Mouse (Mus musculus): ENCODE data around the gene Inpp5a.
A peak's percentile ranks its signal among the peaks of the same experiment; 100 is the strongest.

Inpp5a gene

GRCm38 (mm10) chr7:139371389-139371788 is 17.5 kb upstream of the Inpp5a start:
- peak; percentile 31 for DNase-seq

DNA sequence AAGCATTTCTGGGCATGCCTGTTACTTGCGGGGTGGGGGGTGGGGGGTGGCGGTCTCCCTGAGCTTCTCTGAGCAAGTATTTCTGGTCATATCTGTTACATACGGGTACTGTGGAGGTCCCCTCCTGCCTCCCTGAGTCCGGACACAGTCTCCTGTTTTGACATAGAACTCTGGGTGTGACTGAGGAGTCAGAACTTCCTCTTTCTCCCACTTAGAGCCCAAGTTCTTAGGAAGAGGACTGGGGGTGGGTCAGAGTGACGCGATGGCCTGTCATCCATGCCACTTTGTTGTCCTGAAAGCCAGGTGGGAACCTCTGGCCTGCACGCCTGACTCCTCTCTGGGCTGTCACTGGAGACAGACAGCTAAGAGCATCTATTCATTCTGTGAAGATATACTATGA is 11.5 kb upstream of the Inpp5a start:
- peak; percentile 87 for DNase-seq

DNA sequence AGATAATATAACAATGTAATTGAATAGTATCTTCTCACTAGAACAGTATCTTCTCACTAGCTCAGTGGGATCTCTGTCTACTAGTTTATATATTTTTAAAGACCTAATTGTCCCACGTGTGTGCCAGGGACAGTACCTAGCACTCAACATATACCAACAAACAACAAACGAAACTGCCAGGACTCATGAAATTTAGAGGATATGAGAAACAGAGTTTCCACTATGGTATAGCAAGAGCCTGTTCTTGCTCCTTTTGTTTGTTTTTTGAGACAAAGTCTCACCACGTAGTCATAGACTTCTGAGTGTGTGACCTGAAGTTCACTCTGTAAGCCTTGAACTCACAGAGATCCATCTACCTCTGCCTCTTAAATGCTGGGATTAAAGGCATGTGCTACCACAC is 10.6 kb upstream of the Inpp5a start:
- DNase-seq, result no peak

DNA sequence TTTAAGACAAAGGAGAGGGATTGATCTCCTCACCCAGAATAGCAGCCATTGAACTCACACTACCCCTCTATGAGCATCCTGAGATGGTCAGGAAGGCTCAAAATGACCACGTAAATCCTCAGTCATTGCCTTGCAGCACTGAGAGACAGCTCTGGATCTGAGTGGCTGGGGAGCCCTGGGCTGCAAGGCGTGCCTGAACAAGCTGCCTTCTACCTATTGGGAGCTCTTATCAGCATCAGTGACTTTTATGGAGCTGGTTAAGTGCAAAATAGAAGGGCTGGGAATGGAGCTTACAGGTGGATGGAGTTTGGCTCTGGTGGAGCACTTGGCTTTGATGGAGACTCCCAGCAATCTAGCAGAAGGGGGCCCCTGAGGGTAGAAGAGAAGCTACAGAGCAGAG is 9.2 kb upstream of the Inpp5a start:
- DNase-seq, result peak; percentile 83

DNA sequence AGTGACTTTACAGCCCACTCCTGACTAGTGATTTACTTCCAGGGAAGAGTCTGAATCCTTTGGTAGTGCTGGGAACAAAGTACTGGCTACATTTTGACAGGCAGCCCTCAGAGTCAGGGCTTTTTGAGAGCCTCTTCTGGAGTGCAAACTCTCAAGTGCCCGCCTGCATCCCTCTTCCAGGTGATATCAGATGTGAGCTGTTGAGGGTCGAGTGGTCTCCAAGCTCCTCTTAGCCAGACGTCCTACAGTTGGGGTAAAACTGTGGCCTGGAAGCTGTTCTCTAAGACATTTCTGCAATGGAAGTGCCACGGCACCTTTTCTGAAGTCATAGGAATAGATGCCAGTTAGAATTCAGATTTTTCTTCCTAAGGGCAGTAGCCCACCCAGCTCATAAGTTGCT is 8.7 kb upstream of the Inpp5a start:
- DNase-seq, result no peak

- DNase-seq, result peak; percentile 66
Measured at GRCm38 (mm10) chr7:139381877-139382276, 7.0 kb upstream of the Inpp5a start.

DNA sequence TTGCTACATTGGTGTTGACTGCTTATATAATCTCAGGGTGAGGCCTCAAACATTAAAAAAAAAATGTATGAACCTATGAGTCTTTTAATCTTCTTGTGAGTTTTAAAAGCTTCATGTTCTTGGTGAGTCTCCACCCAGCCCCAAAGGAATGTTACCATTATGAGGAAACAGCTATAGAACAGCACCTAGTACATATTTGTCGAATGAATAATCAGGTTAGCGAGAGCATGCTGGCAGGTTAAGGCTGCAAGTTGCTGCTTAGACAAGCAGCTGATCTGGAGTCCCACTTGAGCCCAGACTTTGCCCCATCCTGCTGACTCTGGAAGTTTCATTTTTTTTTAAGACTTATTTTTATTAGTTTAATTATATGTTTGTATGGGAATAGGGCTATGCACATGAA is 6.1 kb upstream of the Inpp5a start:
- no peak for DNase-seq

- DNase-seq, result peak; percentile 76
Measured at GRCm38 (mm10) chr7:139384500-139384899, 4.4 kb upstream of the Inpp5a start.

DNA sequence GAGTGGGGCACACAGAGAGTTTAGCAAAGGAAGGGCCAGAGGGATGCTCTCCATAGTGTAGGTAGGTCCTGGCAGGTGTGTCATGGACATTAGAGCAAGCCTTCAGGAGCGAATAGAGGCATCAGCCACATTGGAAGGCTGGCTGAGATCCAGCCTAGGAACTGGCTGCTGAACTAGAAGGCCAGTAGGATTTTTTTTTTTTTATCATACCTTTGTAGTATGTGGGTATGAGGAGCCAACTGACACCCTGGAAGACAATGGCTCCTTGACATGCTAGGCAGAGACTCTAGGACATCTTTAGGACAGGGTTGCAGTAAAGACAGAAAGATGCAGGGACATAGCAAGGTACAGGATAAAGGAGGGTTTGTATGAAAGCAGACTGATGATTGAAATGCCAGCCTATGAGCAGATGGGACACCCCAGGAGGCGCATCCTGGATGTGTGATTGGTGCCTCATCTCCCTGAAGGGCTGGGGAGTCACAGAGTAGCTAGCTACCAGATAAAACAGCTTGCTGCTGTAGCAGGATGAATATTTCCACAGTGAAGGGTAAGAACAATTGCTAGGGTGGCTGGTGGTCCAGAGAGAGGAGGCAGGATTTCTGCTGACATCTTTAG is 3.9 kb upstream of the Inpp5a start:
- DNase-seq, result peak; percentile 66

DNA sequence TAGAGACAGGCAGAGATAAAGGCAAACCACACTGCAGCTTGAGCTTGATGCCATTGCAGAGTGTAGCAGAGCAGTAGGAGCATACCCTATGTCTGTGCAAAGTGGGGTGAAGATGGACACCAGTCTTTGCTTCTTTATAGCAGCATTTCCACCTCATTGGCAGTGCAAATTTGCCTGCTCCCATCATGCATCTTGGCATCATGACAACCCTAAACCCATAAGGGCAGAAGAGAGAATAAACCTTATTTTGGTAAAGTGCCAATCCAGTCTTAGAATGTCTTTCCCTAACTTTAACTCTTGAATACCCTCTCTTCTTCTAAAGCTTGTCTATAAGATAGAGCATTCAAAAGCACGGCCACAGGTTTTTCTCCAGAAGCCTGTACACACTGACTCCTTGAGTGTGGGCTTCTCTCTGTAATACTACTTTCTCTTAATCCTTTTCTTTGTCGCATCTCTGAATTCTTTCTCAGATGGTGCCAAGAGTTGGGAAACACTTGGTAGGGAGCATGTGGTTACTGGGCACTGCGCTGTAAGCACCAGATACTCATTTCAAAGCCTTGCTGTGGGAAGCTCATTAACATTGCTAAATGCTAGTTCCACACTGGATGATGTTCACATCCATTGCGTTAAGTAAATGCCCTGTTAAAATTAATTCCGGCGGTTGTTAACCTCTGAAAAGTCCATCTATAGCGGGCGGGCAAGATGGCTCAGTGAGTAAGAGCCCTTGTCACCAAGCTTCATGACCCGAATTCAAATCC is 1.8 kb upstream of the Inpp5a start:
- DNase-seq, result peak; percentile 91

DNA sequence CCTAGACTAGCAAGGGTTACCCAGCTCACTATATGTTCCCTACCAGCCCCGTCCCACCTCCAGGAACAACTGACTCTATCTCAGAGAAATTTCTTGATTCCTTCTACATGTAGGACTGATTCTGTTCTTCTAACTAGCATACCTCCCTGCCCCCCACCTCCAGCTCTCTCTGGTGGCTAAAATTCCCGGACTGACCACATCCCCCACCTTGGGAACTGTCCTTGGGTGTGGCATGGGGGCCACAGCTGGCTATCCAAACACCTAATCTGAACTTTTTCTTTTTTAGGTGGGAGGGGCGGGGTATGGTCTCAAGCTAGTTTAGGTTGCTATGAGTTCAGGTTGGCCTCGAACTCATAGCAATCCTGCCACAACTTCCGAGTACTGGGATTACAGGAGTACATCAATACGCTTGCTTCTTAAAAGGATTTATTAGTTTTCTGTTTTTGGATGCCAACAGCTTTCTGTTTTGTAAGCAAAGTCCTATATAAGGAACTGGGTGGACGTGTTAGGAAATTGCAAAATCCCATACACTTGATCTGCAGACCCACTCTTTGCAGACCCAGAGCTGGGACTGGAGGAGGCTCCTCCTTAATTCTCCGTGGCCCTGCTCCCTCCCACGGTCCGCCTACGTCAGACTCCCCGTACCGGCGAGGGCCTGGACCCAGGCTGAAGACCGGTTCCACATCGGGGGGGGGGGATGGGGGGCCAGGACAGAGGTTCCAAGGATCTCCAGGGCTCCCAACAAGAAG is 814 bp upstream of the Inpp5a start:
- peak; percentile 96 for DNase-seq

DNA sequence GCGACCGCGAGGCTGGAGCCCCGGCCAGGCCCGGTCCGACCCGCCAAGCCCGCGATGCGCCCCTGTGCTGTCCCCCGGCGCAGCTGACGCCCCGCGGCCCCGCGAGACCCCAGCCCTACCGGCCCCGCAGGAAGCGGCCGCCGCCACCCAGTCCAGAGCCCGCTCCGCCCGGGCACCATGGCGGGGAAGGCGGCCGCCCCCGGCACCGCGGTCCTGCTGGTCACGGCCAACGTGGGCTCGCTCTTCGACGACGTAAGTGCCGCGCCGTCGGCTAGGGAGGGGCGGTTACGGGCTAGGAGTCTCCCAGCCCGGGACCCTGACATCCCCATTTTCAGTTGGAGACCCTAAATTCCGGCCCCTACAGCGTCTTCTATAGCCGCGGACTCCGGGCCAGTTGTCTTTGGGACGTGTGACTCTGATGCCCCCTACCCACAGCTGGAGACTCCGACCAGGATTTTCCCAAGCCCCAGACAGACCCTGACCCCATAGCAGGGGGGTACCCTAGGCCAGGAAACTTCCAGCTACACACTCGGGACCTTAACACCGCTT is 378 bp downstream of the Inpp5a start:
- no peak for DNase-seq

DNA sequence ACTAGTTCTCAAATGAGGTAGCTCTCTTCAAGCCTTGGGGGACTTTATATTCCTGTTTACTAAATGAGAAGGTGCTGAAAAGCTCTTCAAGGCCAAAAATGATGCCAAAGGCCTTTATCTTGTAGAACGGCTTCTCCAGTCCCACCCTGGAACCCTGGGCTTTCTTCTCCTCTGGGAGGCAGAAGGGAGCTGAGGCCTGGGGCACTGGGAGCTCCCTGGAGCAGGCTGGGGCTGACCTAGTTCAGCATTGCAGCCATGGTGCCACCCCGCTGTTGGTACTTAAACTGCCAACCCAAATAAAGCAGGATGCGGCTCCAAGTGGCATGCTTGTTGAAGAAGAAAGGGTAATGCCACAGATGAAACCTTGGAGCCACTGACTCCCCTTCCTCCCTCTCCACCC is 1.5 kb downstream of the Inpp5a start:
- peak; percentile 95 for DNase-seq

- DNase-seq, result no peak
Measured at GRCm38 (mm10) chr7:139390926-139391325, 2.0 kb downstream of the Inpp5a start.

DNA sequence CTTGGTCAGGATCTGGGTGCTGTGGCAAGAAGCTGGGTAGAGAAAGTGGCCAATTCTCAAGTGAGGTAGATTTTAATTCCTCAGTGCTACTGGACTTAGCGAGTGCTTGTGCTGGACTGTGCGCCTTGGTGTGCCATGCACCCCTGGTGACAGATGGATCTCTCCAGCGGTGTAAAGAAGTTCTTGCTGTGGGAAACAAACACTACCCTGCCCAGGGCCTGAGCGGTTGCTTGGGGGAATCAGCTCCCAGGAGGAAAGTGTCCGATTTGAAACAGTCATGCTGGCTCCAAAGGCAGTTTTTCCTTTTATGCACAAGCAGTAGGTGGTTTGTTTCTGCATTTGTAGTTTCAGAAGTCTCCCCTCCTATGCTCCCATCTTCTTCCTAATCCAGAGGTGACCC is 2.8 kb downstream of the Inpp5a start:
- DNase-seq, result peak; percentile 93

DNA sequence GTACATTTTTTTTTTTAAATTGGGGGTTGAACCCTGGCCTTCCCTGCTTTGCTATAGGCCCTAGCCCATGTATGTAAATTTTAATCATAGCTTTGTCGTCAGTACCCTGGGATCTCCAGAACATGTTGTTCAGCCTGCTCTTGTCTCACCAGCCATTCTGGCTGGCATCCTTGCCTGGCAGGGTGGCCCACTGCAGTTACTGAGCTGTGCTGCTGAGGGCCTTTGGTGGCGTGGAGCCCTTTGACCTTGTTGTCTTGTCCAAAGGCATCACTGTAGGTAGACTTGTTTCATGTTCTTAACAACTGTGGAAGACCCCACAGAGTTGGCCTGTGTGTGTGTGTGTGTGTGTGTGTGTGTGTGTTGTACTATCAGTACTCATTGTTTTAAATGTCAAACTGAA is 3.2 kb downstream of the Inpp5a start:
- DNase-seq, result peak; percentile 94

DNA sequence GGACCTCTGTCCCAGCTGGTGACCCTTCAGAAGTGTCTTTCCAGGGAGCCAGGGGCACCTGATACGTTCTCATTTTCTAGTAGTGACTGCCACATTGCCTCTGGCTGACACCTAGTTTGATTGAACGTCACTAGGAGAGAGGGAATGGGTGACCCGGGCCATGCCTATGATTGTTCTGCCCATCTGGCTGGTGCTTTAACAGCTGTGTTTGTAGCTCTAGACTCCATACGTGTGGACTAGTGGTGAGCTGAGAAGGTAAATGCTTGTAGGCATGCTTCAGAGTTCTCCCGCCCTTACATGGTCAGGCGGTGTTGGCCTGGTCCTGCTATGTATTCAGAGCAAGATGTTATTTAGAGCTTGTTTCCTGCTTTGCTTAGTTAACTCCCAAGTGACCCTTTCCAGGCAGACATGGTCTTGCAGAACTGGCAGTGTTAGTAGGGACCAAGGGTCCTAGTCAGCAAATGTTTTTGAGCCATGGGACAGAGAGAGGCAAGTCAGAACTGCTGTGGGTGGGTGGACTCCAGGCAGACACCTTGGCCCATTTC is 3.9 kb downstream of the Inpp5a start:
- peak; percentile 94 for DNase-seq

- DNase-seq, result peak; percentile 96
Measured at GRCm38 (mm10) chr7:139397521-139397920, 8.6 kb downstream of the Inpp5a start.

DNA sequence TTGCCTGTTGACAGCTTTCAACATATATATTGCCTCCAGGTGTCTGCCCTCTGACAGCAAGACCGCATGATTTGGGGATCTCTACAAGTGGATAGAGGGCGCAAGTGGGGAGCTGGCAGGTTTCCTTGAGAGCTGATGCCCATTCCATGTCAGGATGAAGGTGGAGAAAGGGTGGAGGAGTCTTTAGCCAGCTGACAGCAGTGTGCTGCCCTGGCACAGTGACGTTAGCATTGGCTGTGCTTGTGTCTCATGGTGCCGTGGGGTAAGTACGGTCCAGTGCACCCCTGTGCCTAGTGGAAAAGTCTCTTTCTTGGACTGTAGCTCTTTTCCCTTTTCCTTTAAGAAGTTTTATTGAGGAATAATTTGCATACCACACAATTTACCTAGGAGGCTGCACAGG is 9.2 kb downstream of the Inpp5a start:
- DNase-seq, result peak; percentile 92

GRCm38 (mm10) chr7:139398530-139399021 is 9.7 kb downstream of the Inpp5a start:
- no peak for DNase-seq

GRCm38 (mm10) chr7:139399572-139399971 is 10.7 kb downstream of the Inpp5a start:
- DNase-seq, result no peak

GRCm38 (mm10) chr7:139399977-139400685 is 11.2 kb downstream of the Inpp5a start:
- no peak for DNase-seq

DNA sequence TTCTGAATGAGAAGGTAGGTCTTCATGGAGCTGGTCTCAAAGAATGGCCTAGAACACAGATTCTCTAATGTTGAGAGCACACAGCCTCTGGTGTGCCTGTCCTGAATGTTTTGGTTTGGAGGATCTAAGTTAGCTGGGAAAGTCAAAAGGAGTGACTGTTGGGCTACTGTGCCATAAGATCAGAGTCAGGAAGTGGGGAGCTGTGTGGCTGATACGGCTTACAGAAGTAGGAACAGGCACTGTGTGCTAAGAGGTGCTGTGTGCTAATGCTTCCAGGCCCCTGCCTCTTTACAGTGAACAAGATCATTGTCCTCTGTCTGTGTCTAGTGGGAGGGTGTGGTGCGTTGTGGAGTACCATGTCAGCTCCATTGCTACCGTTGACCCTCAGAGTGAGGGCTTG is 12.0 kb downstream of the Inpp5a start:
- no peak for DNase-seq

All from heart, adult 11 months (tissue).